Mouse (Mus musculus) lung, embryonic 16.5 days (tissue): ENCODE data around the gene Tssk1. TPM values are rescaled to one million over a fixed set of nuclear protein-coding genes. Genes with fewer than 3 reads are reported as not detected.

ENCODE experiments used
- ATAC-seq: fragments of 200-750 bp; cut with Nextera tagmentation; 2 replicates; pipeline ENCODE4 v1.8.0; 2017; ENCODE audit warnings: low read depth, mild to moderate bottlenecking, moderate library complexity
- H3K27ac ChIP-seq: fragments of 300-500 bp; sonication (generic); 2 replicates; pipeline ENCODE4 v1.5.1; 2014; ENCODE audit warnings: mild to moderate bottlenecking, control low read depth, low read length
- H3K27me3 ChIP-seq: fragments of 300-500 bp; sonication (generic); 2 replicates; pipeline ENCODE4 v1.6.1; 2014; ENCODE audit warnings: low read depth, low read length, mixed read lengths; ENCODE audit not compliant: control insufficient read depth, insufficient read depth
- H3K36me3 ChIP-seq: fragments of 300-500 bp; sonication (generic); 2 replicates; pipeline ENCODE4 v1.6.1; 2014; ENCODE audit warnings: low read length; ENCODE audit not compliant: control insufficient read depth, insufficient read depth
- H3K4me1 ChIP-seq: fragments of 300-500 bp; sonication (generic); replicated peaks from 2 replicates; pipeline ENCODE4 v1.6.1; 2014; ENCODE audit warnings: low read length, mixed read lengths; ENCODE audit not compliant: control insufficient read depth, insufficient read depth
- H3K4me2 ChIP-seq: fragments of 300-500 bp; sonication (generic); 2 replicates; pipeline ENCODE4 v1.6.1; 2014; ENCODE audit warnings: low read depth, low read length, control low read depth
- H3K4me3 ChIP-seq: fragments of 300-500 bp; sonication (generic); 2 replicates; pipeline ENCODE4 v1.5.1; 2014; ENCODE audit warnings: mild to moderate bottlenecking, low read length, control low read depth
- H3K9ac ChIP-seq: fragments of 300-500 bp; sonication (generic); 2 replicates; pipeline ENCODE4 v1.6.1; 2014; ENCODE audit warnings: low read length, control low read depth
- H3K9me3 ChIP-seq: fragments of 300-500 bp; sonication (generic); 2 replicates; pipeline ENCODE4 v1.6.1; 2016; ENCODE audit warnings: low read length; ENCODE audit not compliant: control insufficient read depth
- WGBS: fragments of 180-500 bp; shearing (Covaris S2); extraction: QIAGEN DNeasy Blood & Tissue Kit; methylation state at CpG from one replicate; pipeline ENCODE4 v1.1.7; 2014; 5-methylcytosine and 5-hydroxymethylcytosine counted together
- polyA plus RNA-seq: library from polyadenylated mRNA; unstranded; fragments of >200 nt; fragmentation: Nextera tagmentation; extraction: Ambion mirVana; gene quantifications from 2 replicates; pipeline ENCODE4 v1.2.1, GENCODE M21; 2015

The Tssk1 gene
- polyA plus RNA-seq, 1 experiment from 2014 or later, result not detected

DNA sequence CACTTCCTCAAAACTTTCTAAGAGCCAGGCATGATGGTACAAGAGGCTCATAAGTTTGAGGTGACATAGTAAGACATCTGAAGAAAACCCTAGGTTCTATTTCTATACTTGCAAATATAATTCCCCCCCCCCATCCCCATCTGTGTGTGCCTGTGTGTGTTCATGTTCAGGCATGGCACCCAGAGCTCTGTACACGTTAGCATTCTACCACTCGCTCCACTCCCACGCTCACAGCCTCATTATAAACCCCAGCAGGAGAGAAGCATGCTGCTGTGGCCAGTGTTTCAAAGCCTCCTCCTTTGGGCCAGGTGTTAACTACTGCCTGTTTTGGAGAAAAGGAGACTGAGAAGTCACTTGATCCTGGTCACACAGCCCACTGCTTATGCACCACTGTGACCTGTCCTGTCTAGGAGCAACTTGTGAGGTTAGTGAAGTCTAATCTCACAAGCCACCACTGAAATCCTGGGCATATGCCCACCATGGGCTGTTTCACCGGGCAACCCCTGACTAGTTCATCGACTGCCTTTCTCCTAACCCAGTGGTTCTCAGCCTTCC, 38.0 kb downstream of the Tssk1 start:
- Histone ChIP-seq H3K27me3 (no peaks in the 10 kb centered on the region; the same call in none of the 2 replicates), H3K27ac (no peak overlapping the region), H3K4me3 (no peak overlapping the region), H3K36me3 (no peaks in the 10 kb centered on the region), H3K4me1 (no peaks in the 10 kb centered on the region; the same call in 1 of the 2 replicates), H3K9ac (no peak overlapping the region), H3K4me2 (no peak overlapping the region), H3K9me3 (no peaks in the 10 kb centered on the region)
- ATAC-seq, result no peak
- 74% methylated on average over 5 of the region's 5 CpGs for WGBS

GRCm38 (mm10) chr16:17933594-17934444, 39.8 kb downstream of the Tssk1 start:
- Histone ChIP-seq H3K9ac (no peak overlapping the region), H3K9me3 (no peaks in the 10 kb centered on the region), H3K4me1 (peaks cover 4% of the 10 kb centered on the region; the same call in 1 of the 2 replicates), H3K4me2 (no peak overlapping the region), H3K4me3 (no peak overlapping the region), H3K27me3 (no peaks in the 10 kb centered on the region; the same call in none of the 2 replicates), H3K27ac (no peak overlapping the region), H3K36me3 (no peaks in the 10 kb centered on the region)
- 54% methylated on average over 9 of the region's 9 CpGs for WGBS
- ATAC-seq, result no peak

GRCm38 (mm10) chr16:17934445-17934910, 40.5 kb downstream of the Tssk1 start:
- H3K9me3 ChIP-seq, result no peaks in the 10 kb centered on the region
- no peak overlapping the region for H3K4me2 ChIP-seq
- 40% methylated on average over 3 of the region's 3 CpGs for WGBS
- H3K4me1 ChIP-seq, result peaks cover 8% of the 10 kb centered on the region
- H3K36me3 ChIP-seq, result no peaks in the 10 kb centered on the region
- H3K27me3 ChIP-seq, result no peaks in the 10 kb centered on the region; the same call in none of the 2 replicates
- H3K27ac ChIP-seq, result no peak overlapping the region
- H3K9ac ChIP-seq, result no peak overlapping the region
- ATAC-seq, result no peak
- H3K4me3 ChIP-seq, result no peak overlapping the region

DNA sequence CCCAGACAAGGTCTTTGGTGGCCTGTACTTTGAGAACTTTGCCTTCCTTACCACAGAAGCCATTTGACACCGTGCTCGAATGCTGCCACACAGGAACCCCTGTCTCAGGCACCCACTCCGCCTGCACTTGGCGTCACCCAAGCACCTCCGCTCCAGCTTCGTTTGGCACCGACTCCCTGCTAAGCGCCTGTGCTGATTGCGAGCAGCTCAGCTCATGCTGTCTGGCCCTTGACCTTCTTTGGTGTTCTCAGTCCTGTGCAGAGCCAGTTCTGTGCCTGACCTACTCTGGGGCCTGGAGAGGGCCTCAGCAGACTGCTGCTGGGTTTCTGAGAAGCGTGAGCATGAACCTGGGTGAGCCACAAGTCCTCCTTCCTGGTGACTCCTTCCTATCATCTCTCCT, 42.8 kb downstream of the Tssk1 start:
- Histone ChIP-seq H3K27ac (no peak overlapping the region), H3K36me3 (no peaks in the 10 kb centered on the region), H3K4me3 (no peak overlapping the region), H3K9ac (no peak overlapping the region), H3K4me2 (no peak overlapping the region), H3K4me1 (peaks cover 9% of the 10 kb centered on the region), H3K9me3 (no peaks in the 10 kb centered on the region), H3K27me3 (no peaks in the 10 kb centered on the region; the same call in none of the 2 replicates)
- no peak for ATAC-seq
- WGBS, result 75% methylated on average over 10 of the region's 10 CpGs

- no peak overlapping the region for H3K4me3 ChIP-seq
- WGBS, result 58% methylated on average over 7 of the region's 7 CpGs
- no peaks in the 10 kb centered on the region; the same call in none of the 2 replicates for H3K27me3 ChIP-seq
- H3K27ac ChIP-seq, result no peak overlapping the region
- H3K9ac ChIP-seq, result no peak overlapping the region
- peaks cover 9% of the 10 kb centered on the region for H3K4me1 ChIP-seq
- no peaks in the 10 kb centered on the region for H3K9me3 ChIP-seq
- no peaks in the 10 kb centered on the region for H3K36me3 ChIP-seq
- no peak for ATAC-seq
- no peak overlapping the region for H3K4me2 ChIP-seq
Measured at GRCm38 (mm10) chr16:17938187-17938586, 44.2 kb downstream of the Tssk1 start.

DNA sequence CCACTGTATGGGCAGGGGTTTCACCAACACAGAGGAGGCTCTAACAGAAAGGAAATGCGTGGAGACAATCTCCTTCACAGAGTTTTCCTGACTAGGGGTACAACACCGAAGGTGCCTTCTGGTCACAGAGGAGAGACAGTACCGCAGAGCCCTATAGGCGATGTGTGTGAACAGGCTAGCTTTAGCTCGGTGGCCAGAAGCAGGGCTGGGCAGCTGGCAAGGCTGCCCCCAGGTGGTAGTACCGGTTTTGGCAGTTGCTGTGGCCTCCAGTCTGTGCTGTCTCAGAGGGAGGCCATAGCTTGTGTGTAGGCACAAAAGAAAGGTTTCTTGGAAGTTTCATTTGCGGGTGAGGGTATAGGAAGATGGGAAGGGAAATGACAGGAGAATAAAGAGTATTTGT, 44.8 kb downstream of the Tssk1 start:
- Histone ChIP-seq H3K27ac (peak overlapping the region; percentile 43), H3K36me3 (no peaks in the 10 kb centered on the region), H3K27me3 (no peaks in the 10 kb centered on the region; the same call in none of the 2 replicates), H3K9ac (0 out of 2 replicates have a peak overlapping the region, but pooled peaks have one; percentile 22), H3K4me1 (peaks cover 9% of the 10 kb centered on the region), H3K4me2 (peak overlapping the region; percentile 2), H3K9me3 (no peaks in the 10 kb centered on the region), H3K4me3 (no peak overlapping the region; the same call in 1 of the 2 replicates)
- WGBS, result 9% methylated on average over 7 of the region's 7 CpGs
- ATAC-seq, result peak; percentile 95

DNA sequence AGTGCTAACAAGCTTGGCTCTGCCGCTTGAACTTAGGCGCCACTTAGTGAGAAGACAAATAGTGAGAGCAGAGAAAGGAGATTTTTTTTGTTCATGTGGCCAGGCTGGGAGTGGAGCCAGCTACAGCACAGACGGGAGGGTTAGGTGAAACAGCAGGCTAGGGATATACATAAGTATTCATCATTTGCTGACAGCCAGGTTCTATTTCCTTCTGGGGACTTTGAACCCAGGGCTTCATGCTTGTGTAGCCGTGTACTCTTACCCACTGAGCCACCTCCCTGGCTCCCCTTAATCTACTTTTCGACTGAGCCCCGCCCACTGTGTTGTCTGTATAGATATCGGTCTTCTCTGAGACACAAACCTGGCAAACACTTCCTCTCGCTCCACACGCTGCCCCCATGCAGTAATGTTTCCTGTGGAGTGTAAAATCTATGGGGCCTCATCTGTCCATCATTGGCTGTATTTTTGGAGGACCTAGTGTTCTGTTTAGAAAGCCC, 45.3 kb downstream of the Tssk1 start:
- H3K27ac ChIP-seq, result peak overlapping the region; percentile 43

GRCm38 (mm10) chr16:17943466-17943865, 49.4 kb downstream of the Tssk1 start:
- no peak for ATAC-seq
- WGBS, result 60% methylated on average over 8 of the region's 8 CpGs
- no peak overlapping the region for H3K9ac ChIP-seq
- H3K36me3 ChIP-seq, result no peaks in the 10 kb centered on the region
- H3K27ac ChIP-seq, result no peak overlapping the region
- peaks cover 9% of the 10 kb centered on the region for H3K4me1 ChIP-seq
- H3K4me2 ChIP-seq, result no peak overlapping the region
- no peaks in the 10 kb centered on the region for H3K27me3 ChIP-seq
- no peaks in the 10 kb centered on the region for H3K9me3 ChIP-seq
- no peak overlapping the region for H3K4me3 ChIP-seq

More for the DNA sequence above, 45.3 kb downstream of the Tssk1 start:
- WGBS, result 22% methylated on average over 9 of the region's 9 CpGs
- Histone ChIP-seq H3K27me3 (no peaks in the 10 kb centered on the region; the same call in none of the 2 replicates), H3K36me3 (no peaks in the 10 kb centered on the region), H3K9me3 (no peaks in the 10 kb centered on the region), H3K4me1 (peaks cover 9% of the 10 kb centered on the region), H3K4me3 (no peak overlapping the region; the same call in 1 of the 2 replicates), H3K4me2 (peak overlapping the region; percentile 2; the same call in 1 of the 2 replicates), H3K9ac (peak overlapping the region; percentile 22; the same call in 1 of the 2 replicates)
- ATAC-seq, result peak; percentile 72
